Mouse (Mus musculus): ENCODE results near the gene Klhl22. TPM values are rescaled to one million over a fixed set of nuclear protein-coding genes. Genes with fewer than 3 reads are reported as not detected.

Gene Klhl22
- 90.9 and 98.9 TPM in 2 replicates for polyA plus RNA-seq (2014; fragmentation: Nextera tagmentation; extraction: Ambion mirVana)

DNA sequence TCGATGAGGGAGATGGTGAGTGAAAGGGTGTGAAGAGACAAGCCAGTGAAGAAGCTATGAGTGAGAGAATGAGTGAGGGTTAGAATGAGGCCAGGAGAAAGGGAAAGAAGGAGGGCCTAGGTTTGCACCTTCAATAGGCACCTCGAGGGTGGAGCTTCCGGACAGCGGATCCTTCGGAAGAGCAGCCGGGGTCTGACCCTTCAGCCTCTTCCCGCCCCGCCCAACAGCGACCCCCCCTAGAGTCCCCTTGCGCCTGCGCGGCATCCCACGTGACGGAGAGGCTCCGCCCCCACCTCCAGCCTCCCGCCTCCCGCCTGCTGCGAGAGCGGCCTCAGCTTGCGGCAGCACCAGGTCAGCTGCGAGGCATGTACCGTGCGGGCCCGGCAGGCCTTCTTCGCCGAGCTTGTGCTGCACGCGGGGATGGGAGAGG is at the start of gene Klhl22:
Gene Klhl22 (plus strand): TSS at position 275 of the 430 bp plus-strand sequence.
- peak; percentile 95 for ATAC-seq (ENCODE audit: low read depth)
- Histone ChIP-seq H3K27ac (ENCODE audit: low read depth, low read length) (peak within 1 kb of the TSS; percentile 79), H3K4me1 (ENCODE audit: control insufficient read depth, insufficient read depth, low read length) (peaks cover 14% of the 10 kb centered on the region; the same call in 1 of the 2 replicates), H3K9me3 (ENCODE audit: control insufficient read depth, low read length) (no peaks in the 10 kb centered on the region), H3K9ac (replicated peaks; ENCODE audit: low read depth, low read length) (peak within 1 kb of the TSS; percentile 94), H3K4me2 (ENCODE audit: low read depth, low read length) (peak within 1 kb of the TSS; percentile 88), H3K36me3 (ENCODE audit: control insufficient read depth, insufficient read depth, low read length) (no peaks in the 10 kb centered on the region), H3K4me3 (ENCODE audit: low read depth, low read length) (peak within 1 kb of the TSS; percentile 73), H3K27me3 (ENCODE audit: control insufficient read depth, insufficient read depth, low read length) (no peaks in the 10 kb centered on the region)
- 1% methylated on average over 26 of the region's 28 CpGs for WGBS

DNA sequence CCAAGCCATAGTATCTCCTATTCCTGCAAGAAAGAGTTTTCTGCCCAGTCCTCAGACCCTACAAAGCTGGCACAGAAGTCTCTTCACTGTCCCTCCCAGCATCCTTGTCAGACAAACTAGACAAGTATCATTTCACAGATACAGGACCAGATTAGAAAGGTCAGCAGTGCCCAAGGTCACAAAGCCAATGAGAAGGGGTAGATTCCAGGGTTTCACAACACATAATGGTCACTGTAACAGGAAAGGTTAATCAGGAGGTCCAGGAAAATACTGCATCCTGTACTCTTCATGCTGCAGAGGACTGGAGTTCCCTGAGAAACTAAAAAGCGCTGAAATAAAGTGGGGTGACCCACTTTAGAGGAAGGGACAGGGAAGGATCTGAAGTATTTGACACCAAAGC is 41.6 kb upstream of the Klhl22 start:
- WGBS, result 92% methylated on average over 1 of the region's 1 CpGs
- ATAC-seq (ENCODE audit: low read depth), result no peak

DNA sequence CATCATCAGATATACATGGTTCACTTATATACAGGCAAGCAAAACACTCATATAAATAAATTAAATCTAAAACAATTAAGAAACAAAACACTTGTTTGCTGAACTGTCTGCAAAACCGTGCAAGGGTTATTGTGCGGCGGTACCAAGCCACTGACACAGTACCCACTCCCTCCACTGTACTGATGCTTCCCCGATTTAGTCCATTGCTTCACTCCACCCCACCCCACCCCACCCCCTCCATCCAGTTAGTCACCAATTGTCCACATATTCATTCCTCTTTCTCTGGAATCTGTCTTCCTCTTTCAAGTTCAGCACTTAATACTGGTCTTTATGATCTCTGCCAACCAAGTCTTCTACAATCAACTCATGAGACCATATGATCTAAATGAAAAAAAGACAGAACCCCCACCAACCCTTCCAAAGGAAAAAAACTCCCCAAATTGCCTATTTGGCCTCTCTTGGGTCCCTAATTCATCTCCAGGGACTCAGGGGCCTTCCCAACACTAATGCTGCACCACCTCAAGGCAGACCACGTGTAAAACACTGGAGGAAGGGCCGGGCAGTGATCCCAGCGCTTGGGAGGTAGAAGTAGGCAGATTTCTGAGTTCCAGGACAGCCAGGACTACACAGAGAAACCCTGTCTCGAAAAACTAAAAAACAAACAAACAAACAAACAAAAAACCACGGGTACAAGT is 38.2 kb upstream of the Klhl22 start:
- H3K4me3 ChIP-seq (ENCODE audit: low read depth, low read length), result peak overlapping the region; percentile 67; the same call in 1 of the 2 replicates
- H3K27me3 ChIP-seq (ENCODE audit: control insufficient read depth, insufficient read depth, low read length), result no peaks in the 10 kb centered on the region
- H3K9me3 ChIP-seq (ENCODE audit: control insufficient read depth, low read length), result no peaks in the 10 kb centered on the region
- H3K9ac ChIP-seq (replicated peaks; ENCODE audit: low read depth, low read length), result peak overlapping the region; percentile 79; the same call in 1 of the 2 replicates
- H3K4me1 ChIP-seq (ENCODE audit: control insufficient read depth, insufficient read depth, low read length), result peaks cover 13% of the 10 kb centered on the region
- H3K36me3 ChIP-seq (ENCODE audit: control insufficient read depth, insufficient read depth, low read length), result no peaks in the 10 kb centered on the region
- peak overlapping the region; percentile 97 for H3K4me2 ChIP-seq (ENCODE audit: low read depth, low read length)
- WGBS, result 73% methylated on average over 9 of the region's 9 CpGs
- H3K27ac ChIP-seq (ENCODE audit: low read depth, low read length), result no peak overlapping the region
- ATAC-seq (ENCODE audit: low read depth), result no peak

More for the DNA sequence above, 41.6 kb upstream of the Klhl22 start:
- Histone ChIP-seq H3K4me2 (ENCODE audit: low read depth, low read length) (no peak overlapping the region), H3K27ac (ENCODE audit: low read depth, low read length) (no peak overlapping the region), H3K4me3 (ENCODE audit: low read depth, low read length) (no peak overlapping the region), H3K4me1 (ENCODE audit: control insufficient read depth, insufficient read depth, low read length) (peaks cover 13% of the 10 kb centered on the region), H3K9ac (replicated peaks; ENCODE audit: low read depth, low read length) (no peak overlapping the region), H3K27me3 (ENCODE audit: control insufficient read depth, insufficient read depth, low read length) (no peaks in the 10 kb centered on the region), H3K9me3 (ENCODE audit: control insufficient read depth, low read length) (no peaks in the 10 kb centered on the region), H3K36me3 (ENCODE audit: control insufficient read depth, insufficient read depth, low read length) (no peaks in the 10 kb centered on the region)

DNA sequence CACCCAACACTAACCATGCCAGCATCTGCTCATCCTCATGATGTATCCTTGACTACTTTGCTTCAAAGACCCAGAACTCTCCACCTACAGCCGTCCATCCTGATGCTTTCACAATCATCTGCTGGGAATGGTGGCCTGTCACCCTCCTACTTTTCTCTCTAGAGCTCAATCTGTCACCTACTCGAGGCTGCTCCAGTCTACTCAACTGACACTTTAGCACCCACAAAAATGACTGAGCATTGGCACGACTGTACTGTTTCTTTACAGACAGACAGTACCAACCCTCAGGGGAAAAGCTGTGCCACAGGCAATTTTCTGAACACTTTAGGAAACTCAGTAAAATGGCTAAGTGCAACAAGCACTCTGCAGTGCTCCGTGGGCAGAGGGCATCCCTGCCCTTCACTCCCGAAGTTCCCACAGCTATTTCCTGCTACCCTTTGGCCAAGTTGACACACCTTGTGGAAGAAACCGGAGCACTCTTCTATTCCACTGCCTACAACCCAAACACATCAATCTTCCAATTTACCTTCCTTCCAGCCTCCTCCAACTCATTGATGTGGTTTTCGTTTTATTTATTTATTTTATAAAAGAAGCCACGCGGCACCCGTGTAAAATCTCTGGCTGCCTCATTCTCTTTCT is 37.5 kb upstream of the Klhl22 start:
- H3K9ac ChIP-seq (replicated peaks; ENCODE audit: low read depth, low read length), result peak overlapping the region; percentile 79

DNA sequence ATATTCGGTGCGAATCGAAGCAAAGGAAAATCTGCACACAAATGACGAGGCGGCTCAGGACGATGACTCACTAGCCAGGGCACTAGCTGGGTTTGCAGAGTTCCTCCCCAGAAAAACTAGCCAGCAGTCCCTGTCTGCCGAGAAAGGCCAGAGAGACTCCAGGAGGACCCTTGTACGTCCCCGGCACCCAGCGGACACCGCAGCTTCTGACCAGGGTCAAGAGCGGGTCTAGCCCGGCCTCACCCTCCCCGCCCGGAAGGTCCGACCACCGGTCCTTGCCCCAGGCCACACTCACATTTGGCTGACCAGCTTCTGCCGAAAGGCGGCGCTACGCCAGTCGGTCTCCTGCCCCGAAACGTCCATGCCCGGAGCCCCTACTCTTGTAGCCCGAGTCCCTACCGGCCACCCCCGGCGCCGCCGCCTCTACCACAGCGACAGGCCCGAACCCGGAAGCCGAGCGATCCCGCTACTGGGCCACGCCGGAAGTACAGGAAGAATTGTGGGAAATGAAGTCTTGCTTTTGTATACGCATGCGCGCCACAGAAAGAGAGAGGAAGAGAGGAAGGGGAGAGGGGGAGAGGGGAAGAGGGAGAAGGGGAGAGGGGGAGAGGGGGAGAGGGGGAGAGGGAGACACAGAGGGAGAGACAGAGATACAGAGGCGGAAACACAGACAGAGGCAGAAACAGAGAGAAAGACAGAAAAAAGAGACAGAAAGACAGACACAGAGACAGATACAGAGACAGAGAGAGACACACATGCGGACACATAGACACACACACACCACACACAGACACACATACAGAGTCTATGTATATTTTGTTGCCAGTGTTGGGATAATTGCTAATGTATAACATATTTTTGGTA is 36.7 kb upstream of the Klhl22 start:
- no peaks in the 10 kb centered on the region for H3K36me3 ChIP-seq (ENCODE audit: control insufficient read depth, insufficient read depth, low read length)
- peak overlapping the region; percentile 97 for H3K4me2 ChIP-seq (ENCODE audit: low read depth, low read length)
- H3K4me1 ChIP-seq (ENCODE audit: control insufficient read depth, insufficient read depth, low read length), result peaks cover 13% of the 10 kb centered on the region
- no peaks in the 10 kb centered on the region for H3K27me3 ChIP-seq (ENCODE audit: control insufficient read depth, insufficient read depth, low read length)
- no peaks in the 10 kb centered on the region for H3K9me3 ChIP-seq (ENCODE audit: control insufficient read depth, low read length)
- peak overlapping the region; percentile 67 for H3K4me3 ChIP-seq (ENCODE audit: low read depth, low read length)
- peak overlapping the region; percentile 79 for H3K9ac ChIP-seq (replicated peaks; ENCODE audit: low read depth, low read length)
- peak; percentile 95 for ATAC-seq (ENCODE audit: low read depth)
- 2% methylated on average over 42 of the region's 44 CpGs for WGBS
- peak overlapping the region; percentile 74 for H3K27ac ChIP-seq (ENCODE audit: low read depth, low read length)

More for the DNA sequence above, 37.5 kb upstream of the Klhl22 start:
- ATAC-seq (ENCODE audit: low read depth), result 0 out of 2 replicates have a peak, but pooled peaks have one; percentile 18
- 8% methylated on average over 10 of the region's 10 CpGs for WGBS
- H3K4me3 ChIP-seq (ENCODE audit: low read depth, low read length), result peak overlapping the region; percentile 67
- H3K4me1 ChIP-seq (ENCODE audit: control insufficient read depth, insufficient read depth, low read length), result peaks cover 13% of the 10 kb centered on the region
- H3K9me3 ChIP-seq (ENCODE audit: control insufficient read depth, low read length), result no peaks in the 10 kb centered on the region
- no peaks in the 10 kb centered on the region for H3K27me3 ChIP-seq (ENCODE audit: control insufficient read depth, insufficient read depth, low read length)
- H3K4me2 ChIP-seq (ENCODE audit: low read depth, low read length), result peak overlapping the region; percentile 97
- peak overlapping the region; percentile 74 for H3K27ac ChIP-seq (ENCODE audit: low read depth, low read length)
- H3K36me3 ChIP-seq (ENCODE audit: control insufficient read depth, insufficient read depth, low read length), result no peaks in the 10 kb centered on the region

DNA sequence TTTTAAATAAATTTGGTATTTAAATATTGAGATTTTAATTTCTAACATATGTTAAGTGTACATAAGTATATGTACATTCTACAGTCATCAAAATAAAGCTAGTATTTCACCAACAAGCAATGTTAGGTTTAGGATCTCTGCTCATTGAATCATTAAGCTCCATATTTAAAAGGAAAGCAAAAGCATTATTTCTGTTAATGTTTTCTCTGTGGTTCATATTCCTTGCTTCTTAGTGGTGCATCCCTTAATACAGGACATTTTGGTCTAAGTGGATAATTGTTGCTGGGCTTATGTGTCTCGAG is 36.1 kb upstream of the Klhl22 start:
- WGBS, result 93% methylated on average over 1 of the region's 1 CpGs
- H3K27ac ChIP-seq (ENCODE audit: low read depth, low read length), result no peak overlapping the region

DNA sequence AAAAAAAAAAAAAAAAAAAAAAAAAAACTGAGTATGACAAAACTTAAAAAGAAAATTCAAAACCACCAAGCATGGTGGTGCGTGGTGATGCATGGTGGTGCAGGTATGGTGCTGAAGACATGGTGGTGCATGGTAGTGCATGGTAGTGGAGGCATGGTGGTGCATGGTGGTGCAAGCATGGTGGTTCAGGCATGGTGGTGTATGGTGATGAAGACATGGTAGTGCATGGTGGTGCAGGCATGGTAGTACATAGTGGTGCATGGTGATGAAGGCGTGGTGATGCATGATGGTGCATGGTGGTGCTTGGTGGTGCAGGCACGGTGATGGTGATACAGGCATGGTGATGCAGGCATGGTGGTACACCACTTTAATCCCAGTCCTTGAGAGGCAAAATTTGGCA is 35.0 kb upstream of the Klhl22 start:
- Histone ChIP-seq H3K9ac (replicated peaks; ENCODE audit: low read depth, low read length) (no peak overlapping the region), H3K27me3 (ENCODE audit: control insufficient read depth, insufficient read depth, low read length) (no peaks in the 10 kb centered on the region), H3K9me3 (ENCODE audit: control insufficient read depth, low read length) (no peaks in the 10 kb centered on the region), H3K4me3 (ENCODE audit: low read depth, low read length) (no peak overlapping the region), H3K4me2 (ENCODE audit: low read depth, low read length) (no peak overlapping the region), H3K4me1 (ENCODE audit: control insufficient read depth, insufficient read depth, low read length) (peaks cover 13% of the 10 kb centered on the region), H3K27ac (ENCODE audit: low read depth, low read length) (no peak overlapping the region), H3K36me3 (ENCODE audit: control insufficient read depth, insufficient read depth, low read length) (no peaks in the 10 kb centered on the region)
- no peak for ATAC-seq (ENCODE audit: low read depth)
- WGBS, result 92% methylated on average over 3 of the region's 3 CpGs

More for the DNA sequence above, 36.1 kb upstream of the Klhl22 start:
- Histone ChIP-seq H3K4me3 (ENCODE audit: low read depth, low read length) (no peak overlapping the region), H3K9me3 (ENCODE audit: control insufficient read depth, low read length) (no peaks in the 10 kb centered on the region), H3K9ac (replicated peaks; ENCODE audit: low read depth, low read length) (no peak overlapping the region), H3K4me1 (ENCODE audit: control insufficient read depth, insufficient read depth, low read length) (peaks cover 13% of the 10 kb centered on the region), H3K36me3 (ENCODE audit: control insufficient read depth, insufficient read depth, low read length) (no peaks in the 10 kb centered on the region), H3K4me2 (ENCODE audit: low read depth, low read length) (peak overlapping the region; percentile 30; the same call in 1 of the 2 replicates), H3K27me3 (ENCODE audit: control insufficient read depth, insufficient read depth, low read length) (no peaks in the 10 kb centered on the region)
- no peak for ATAC-seq (ENCODE audit: low read depth)

DNA sequence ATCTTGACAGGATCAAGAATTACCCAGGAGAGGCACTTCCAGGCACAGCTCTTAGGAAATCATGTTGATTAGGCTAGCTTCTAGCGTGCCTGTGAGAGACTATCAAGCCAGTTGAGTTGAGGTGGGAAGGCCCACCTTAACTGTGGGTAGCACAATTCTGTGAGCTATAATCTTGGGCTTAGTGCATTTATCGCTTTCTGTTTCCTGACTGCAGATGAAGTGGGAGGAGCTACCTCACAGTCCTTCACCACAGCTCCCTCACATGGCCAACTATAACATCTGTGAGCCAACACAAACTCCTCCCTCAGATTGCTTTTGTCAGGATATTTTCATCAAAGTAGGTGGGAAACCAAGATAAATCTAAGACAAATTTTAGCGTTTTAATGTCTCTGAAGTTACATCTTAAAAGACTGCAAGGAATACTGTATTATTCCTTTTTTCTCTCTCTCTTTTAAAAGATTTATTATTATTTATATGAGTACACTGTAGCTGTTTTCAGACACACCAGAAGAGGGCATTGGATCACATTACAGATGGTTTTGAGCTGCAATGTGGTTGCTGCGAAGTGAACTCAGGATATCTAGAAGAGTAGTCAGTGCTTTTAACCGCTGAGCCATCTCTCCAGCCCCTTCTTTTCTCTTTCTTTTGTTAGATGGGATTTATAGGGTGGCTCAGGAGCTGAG is 32.1 kb upstream of the Klhl22 start:
- Histone ChIP-seq H3K27me3 (ENCODE audit: control insufficient read depth, insufficient read depth, low read length) (no peaks in the 10 kb centered on the region), H3K9me3 (ENCODE audit: control insufficient read depth, low read length) (no peaks in the 10 kb centered on the region), H3K27ac (ENCODE audit: low read depth, low read length) (no peak overlapping the region), H3K36me3 (ENCODE audit: control insufficient read depth, insufficient read depth, low read length) (no peaks in the 10 kb centered on the region), H3K4me2 (ENCODE audit: low read depth, low read length) (no peak overlapping the region), H3K4me3 (ENCODE audit: low read depth, low read length) (no peak overlapping the region), H3K9ac (replicated peaks; ENCODE audit: low read depth, low read length) (no peak overlapping the region), H3K4me1 (ENCODE audit: control insufficient read depth, insufficient read depth, low read length) (no peaks in the 10 kb centered on the region)
- no peak for ATAC-seq (ENCODE audit: low read depth)
- 14% methylated on average over 5 of the region's 5 CpGs for whole genome bisulfite sequencing

All from neural tube, embryonic 14.5 days (tissue).